Mouse (Mus musculus) CH12F3 (cell line): ENCODE results near the gene Tas2r140.

ENCODE experiments used
- in situ Hi-C: fragments of 300-500 bp; cut with MboI; formaldehyde crosslinking; loops from 2 replicates; pipeline ENCODE4 v1.14.3; 2020; ENCODE audit warnings: low sequenced_read_pairs

The Tas2r140 gene

GRCm38 (mm10) chr6:133055716-133056115 lies at the start of gene Tas2r140:
Gene Tas2r140 (minus strand): TSS chr6:133055816.
- in situ Hi-C loops: no loop called here

- in situ Hi-C loops: no loop called here
Observed at GRCm38 (mm10) chr6:133104609-133104921, 48.9 kb upstream of the Tas2r140 start, which contains the start of gene Smim10l1. Gene Smim10l1 (plus strand): TSS chr6:133104909.

DNA sequence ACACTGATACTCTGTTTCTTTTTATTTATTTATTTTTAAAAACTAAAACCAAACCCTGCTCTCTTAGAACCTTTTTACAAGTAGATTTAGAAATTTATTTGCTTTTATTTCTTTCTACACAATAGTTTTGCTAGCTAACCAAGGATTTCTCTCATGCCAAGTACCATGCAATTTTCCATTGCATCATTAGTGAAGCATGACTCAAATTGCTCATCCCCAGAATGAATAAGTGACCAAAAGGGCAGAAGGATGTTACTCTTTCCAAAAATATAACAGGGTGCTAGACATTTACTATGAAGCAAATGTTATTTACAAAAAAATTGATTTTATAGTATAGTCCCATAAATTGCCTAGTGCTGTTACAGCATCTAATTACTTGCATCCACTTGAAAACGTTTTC lies 46.8 kb upstream of the Tas2r140 start:
- in situ Hi-C loops: no loop called here

- in situ Hi-C loops: no loop called here
Observed at GRCm38 (mm10) chr6:133092226-133092625, 36.6 kb upstream of the Tas2r140 start.

DNA sequence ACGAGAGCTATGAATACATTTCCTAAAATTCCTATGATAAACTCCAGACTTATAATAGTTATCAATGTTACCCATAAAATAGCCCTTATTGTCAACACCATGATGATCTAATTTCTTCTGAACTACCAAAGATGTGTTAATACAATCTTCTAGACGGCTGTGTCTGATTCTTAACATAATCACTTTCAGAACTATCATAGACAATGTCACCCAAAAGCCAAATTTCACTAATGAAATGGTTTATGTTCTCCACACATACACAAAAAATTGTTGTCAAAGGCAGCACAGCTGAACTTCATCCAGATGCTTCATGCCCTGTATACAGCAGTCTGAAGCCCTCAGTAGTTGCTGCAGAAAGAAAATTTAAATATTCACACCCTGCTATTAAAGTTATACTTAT lies 18.6 kb downstream of the Tas2r140 start, which contains the start of gene Tas2r103:
Tas2r103 (minus strand) TSS at position 101 of the 400 bp plus-strand sequence.
- in situ Hi-C loops: no loop called here
